Mouse (Mus musculus) small intestine, adult 2 months (tissue): ENCODE data around the gene Rhbg.

ENCODE experiments used
- CTCF ChIP-seq: fragments of 200-500 bp; IDR thresholded peaks from 2 replicates; pipeline ENCODE4 v1.5.1; 2012; ENCODE audit warnings: low read depth, mild to moderate bottlenecking, control low read depth, inconsistent platforms, low read length, moderate library complexity, mixed read lengths; ENCODE audit not compliant: insufficient replicate concordance, insufficient read length; ENCODE audit errors: extremely low read depth
- POLR2A ChIP-seq: fragments of 200-500 bp; IDR thresholded peaks from 2 replicates; pipeline ENCODE4 v1.6.1; 2012; ENCODE audit warnings: low read depth, mild to moderate bottlenecking, control low read depth, inconsistent platforms, low read length, moderate library complexity

GRCm38 (mm10) chr3:88197741-88198504, 56.6 kb downstream of the Rhbg start:
- TF ChIP-seq CTCF: no peak
- TF ChIP-seq POLR2A: no peak
